Mouse (Mus musculus) frontal cortex, postnatal 25 days (tissue): ENCODE measurements around the gene 4921511C20Rik.

Experiments
- DNase-seq, 2 experiments: peaks; one replicate each; pipeline ENCODE4 v3.0.0; 2022; ENCODE audit warnings: low spot score in 2 of 2

The 4921511C20Rik gene

DNA sequence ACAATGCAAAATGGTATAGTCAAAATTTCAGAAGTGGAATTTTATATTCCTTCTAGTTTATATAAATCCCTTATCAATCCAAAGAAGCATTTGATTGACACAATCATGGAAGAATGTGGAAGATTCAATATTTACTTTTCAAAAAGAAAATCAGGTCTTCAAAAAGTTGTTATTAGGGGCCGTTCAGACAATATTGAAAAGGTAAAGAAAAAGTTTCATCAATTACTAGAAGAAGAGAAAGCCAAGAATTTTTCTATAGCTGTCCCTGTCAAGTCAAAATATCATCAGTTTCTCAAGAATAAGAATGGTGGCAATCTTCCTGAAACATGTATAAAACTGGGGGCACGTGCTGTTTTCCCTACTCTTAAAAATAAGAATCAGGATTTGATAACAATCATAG is at the start of gene 4921511C20Rik:
4921511C20Rik (plus strand) TSS at position 301 of the 400 bp plus-strand sequence.
- DNase-seq = no peak
